Mouse (Mus musculus) G1E (cell line): ENCODE measurements at regions not wholly inside any gene's neighbourhood (a gene's known extent, or its start where the extent isn't known, plus 50 kb on each side); places are given as distances from the start of the nearest gene placed in this dataset.

Experiments used
- ATAC-seq: 2 replicates; pipeline ENCODE4 v1.8.0; 2016; ENCODE audit warnings: mild to moderate bottlenecking; ENCODE audit not compliant: insufficient number of reproducible peaks, poor library complexity, low FRiP score, severe bottlenecking; ENCODE audit errors: extremely low read depth
- DNase-seq: peaks from one replicate; pipeline ENCODE4 v3.0.0; 2012; ENCODE audit warnings: low spot score
- H3K27me3 ChIP-seq: 2 replicates; pipeline ENCODE4 v1.6.1; 2012; ENCODE audit warnings: mild to moderate bottlenecking, low read length, inconsistent platforms; ENCODE audit not compliant: insufficient read depth
- H3K36me3 ChIP-seq: replicated peaks from 2 replicates; pipeline ENCODE3; 2012; ENCODE audit warnings: mild to moderate bottlenecking, inconsistent platforms
- H3K4me1 ChIP-seq: 2 replicates; pipeline ENCODE4 v1.6.1; 2012; ENCODE audit warnings: low read depth, low read length, inconsistent platforms, mixed read lengths; ENCODE audit not compliant: insufficient read depth
- H3K4me3 ChIP-seq: 2 replicates; pipeline ENCODE4 v1.5.1; 2012; ENCODE audit warnings: low read depth, mild to moderate bottlenecking, inconsistent platforms, low read length, moderate library complexity, mixed read lengths
- H3K9me3 ChIP-seq: replicated peaks from 2 replicates; pipeline ENCODE4 v1.6.1; 2012; ENCODE audit warnings: inconsistent platforms
- CTCF ChIP-seq: IDR thresholded peaks from 2 replicates; pipeline ENCODE4 v1.5.1; 2012; ENCODE audit warnings: low read depth, low read length, inconsistent platforms, mixed read lengths
- GATA1 ChIP-seq: IDR thresholded peaks from 2 replicates; pipeline ENCODE4 v1.6.1; 2012; ENCODE audit warnings: borderline replicate concordance, low read length, inconsistent platforms, mixed read lengths
- GATA2 ChIP-seq: IDR thresholded peaks from 2 replicates; pipeline ENCODE4 v1.6.1; 2012; ENCODE audit warnings: low read depth, low read length, inconsistent platforms, borderline replicate concordance
- POLR2AphosphoS5 ChIP-seq: IDR thresholded peaks from 2 replicates; pipeline ENCODE4 v1.6.1; 2012; ENCODE audit warnings: low read depth, low read length, inconsistent platforms; ENCODE audit not compliant: insufficient replicate concordance
- TAL1 ChIP-seq: conservative IDR thresholded peaks from 2 replicates; pipeline ENCODE4 v1.6.1; 2012; ENCODE audit warnings: low read depth, low read length, inconsistent platforms, mixed read lengths

- Histone ChIP-seq H3K27me3 (peaks cover 9% of the 10 kb centered on the region), H3K36me3 (no peaks in the 10 kb centered on the region), H3K4me3 (no peak overlapping the region), H3K4me1 (no peaks in the 10 kb centered on the region), H3K9me3 (no peaks in the 10 kb centered on the region)
- no peak for DNase-seq
- ATAC-seq, result no peak
- TF ChIP-seq POLR2AphosphoS5 (no peak), TAL1 (no peak), CTCF (no peak), GATA2 (no peak), GATA1 (no peak)
These were observed 148.5 kb upstream of the Dyrk2 start for GRCm38 (mm10) chr10:119018490-119018889.

- Histone ChIP-seq H3K4me1 (no peaks in the 10 kb centered on the region), H3K9me3 (no peaks in the 10 kb centered on the region), H3K27me3 (peaks cover 2% of the 10 kb centered on the region; the same call in 1 of the 2 replicates), H3K4me3 (no peak overlapping the region), H3K36me3 (no peaks in the 10 kb centered on the region)
- no peak for TF ChIP-seq CTCF
- no peak for TF ChIP-seq TAL1
- TF ChIP-seq GATA1, result no peak
- no peak for TF ChIP-seq POLR2AphosphoS5
- no peak for TF ChIP-seq GATA2
- ATAC-seq (no peak), DNase-seq (no peak)
These were observed 146.1 kb upstream of the Dyrk2 start for GRCm38 (mm10) chr10:119016104-119016503.

- no peaks in the 10 kb centered on the region for H3K4me1 ChIP-seq
- H3K9me3 ChIP-seq, result no peaks in the 10 kb centered on the region
- no peak for ATAC-seq
- H3K27me3 ChIP-seq, result no peaks in the 10 kb centered on the region
- no peak for DNase-seq
- TF ChIP-seq GATA2 (no peak), CTCF (no peak), GATA1 (no peak), TAL1 (no peak), POLR2AphosphoS5 (no peak)
- H3K4me3 ChIP-seq, result no peak overlapping the region
- H3K36me3 ChIP-seq, result no peaks in the 10 kb centered on the region
These were observed 145.5 kb upstream of the Dyrk2 start for GRCm38 (mm10) chr10:119015311-119016055.

- DNase-seq (no peak), ATAC-seq (no peak)
- H3K4me1 ChIP-seq, result no peaks in the 10 kb centered on the region
- no peak for TF ChIP-seq TAL1
- TF ChIP-seq GATA1, result no peak
- TF ChIP-seq POLR2AphosphoS5, result no peak
- no peak for TF ChIP-seq CTCF
- TF ChIP-seq GATA2, result no peak
- H3K4me3 ChIP-seq, result no peak overlapping the region
- H3K27me3 ChIP-seq, result no peaks in the 10 kb centered on the region
- no peaks in the 10 kb centered on the region for H3K36me3 ChIP-seq
- H3K9me3 ChIP-seq, result no peaks in the 10 kb centered on the region
These were observed 144.7 kb upstream of the Dyrk2 start for GRCm38 (mm10) chr10:119014731-119015130.

GRCm38 (mm10) chr10:119013758-119014157, 143.7 kb upstream of the Dyrk2 start:
- Histone ChIP-seq H3K27me3 (0 out of 2 replicates have a peak, but pooled peaks cover 2% of the 10 kb centered on the region), H3K36me3 (no peaks in the 10 kb centered on the region), H3K4me1 (no peaks in the 10 kb centered on the region), H3K9me3 (no peaks in the 10 kb centered on the region), H3K4me3 (no peak overlapping the region)
- no peak for DNase-seq
- TF ChIP-seq CTCF (no peak), TAL1 (no peak), GATA1 (no peak), POLR2AphosphoS5 (no peak), GATA2 (no peak)
- ATAC-seq, result no peak

GRCm38 (mm10) chr10:119011511-119011910, 141.5 kb upstream of the Dyrk2 start:
- DNase-seq (no peak), ATAC-seq (no peak)
- Histone ChIP-seq H3K36me3 (no peaks in the 10 kb centered on the region), H3K4me3 (no peak overlapping the region), H3K27me3 (peaks cover 2% of the 10 kb centered on the region; the same call in 1 of the 2 replicates), H3K4me1 (no peaks in the 10 kb centered on the region), H3K9me3 (no peaks in the 10 kb centered on the region)
- TF ChIP-seq TAL1, result no peak

- ATAC-seq (no peak), DNase-seq (no peak)
- no peak overlapping the region for H3K4me3 ChIP-seq
These were observed 140.9 kb upstream of the Dyrk2 start for GRCm38 (mm10) chr10:119010884-119011283.

More at GRCm38 (mm10) chr10:119010884-119011283, 140.9 kb upstream of the Dyrk2 start:
- no peak for TF ChIP-seq POLR2AphosphoS5
- no peaks in the 10 kb centered on the region for H3K36me3 ChIP-seq
- H3K4me1 ChIP-seq, result no peaks in the 10 kb centered on the region
- peaks cover 2% of the 10 kb centered on the region; the same call in 1 of the 2 replicates for H3K27me3 ChIP-seq
- no peaks in the 10 kb centered on the region for H3K9me3 ChIP-seq
